Mouse (Mus musculus) kidney, postnatal 0 days (tissue): ENCODE results near the gene Tjap1. TPM values are rescaled to one million over a fixed set of nuclear protein-coding genes. Genes with fewer than 3 reads are reported as not detected.

Source experiments
- ATAC-seq: fragments of 200-750 bp; cut with Nextera tagmentation; replicated peaks from 2 replicates; pipeline ENCODE4 v1.8.0; 2017; ENCODE audit warnings: low read depth, moderate number of reproducible peaks, moderate TSS enrichment, moderate library complexity; ENCODE audit not compliant: low FRiP score
- DNase-seq: peaks from one replicate; pipeline ENCODE4 v3.0.0-alpha.2; 2016; ENCODE audit warnings: low spot score
- H3K27ac ChIP-seq: fragments of 300-500 bp; sonication (generic); 2 replicates; pipeline ENCODE4 v1.5.1; 2014; ENCODE audit warnings: mild to moderate bottlenecking
- H3K27me3 ChIP-seq: fragments of 300-500 bp; sonication (generic); 2 replicates; pipeline ENCODE4 v1.6.1; 2014; ENCODE audit warnings: low read length, mixed read lengths; ENCODE audit not compliant: insufficient read depth
- H3K36me3 ChIP-seq: fragments of 300-500 bp; sonication (generic); 2 replicates; pipeline ENCODE4 v1.6.1; 2014; ENCODE audit warnings: low read length, mixed read lengths; ENCODE audit not compliant: insufficient read depth
- H3K4me1 ChIP-seq: fragments of 300-500 bp; sonication (generic); replicated peaks from 2 replicates; pipeline ENCODE4 v1.6.1; 2014; ENCODE audit warnings: antibody characterized with exemption, low read length, mixed read lengths; ENCODE audit not compliant: insufficient read depth
- H3K4me2 ChIP-seq: fragments of 300-500 bp; sonication (generic); 2 replicates; pipeline ENCODE4 v1.6.1; 2014; ENCODE audit warnings: mild to moderate bottlenecking, low read length, moderate library complexity, mixed read lengths
- H3K4me3 ChIP-seq: fragments of 300-500 bp; sonication (generic); replicated peaks from 2 replicates; pipeline ENCODE4 v1.5.1; 2014; ENCODE audit warnings: low read depth, low read length
- H3K9ac ChIP-seq: fragments of 300-500 bp; sonication (generic); 2 replicates; pipeline ENCODE4 v1.6.1; 2014; ENCODE audit warnings: low read depth, low read length
- H3K9me3 ChIP-seq: fragments of 300-500 bp; sonication (generic); replicated peaks from 2 replicates; pipeline ENCODE4 v1.6.1; 2016; ENCODE audit warnings: low read length, inconsistent platforms, mixed read lengths
- CTCF ChIP-seq: IDR thresholded peaks from 2 replicates; pipeline ENCODE4 v1.5.1; 2016; ENCODE audit warnings: antibody characterized with exemption, low read depth, mild to moderate bottlenecking, moderate library complexity
- WGBS: fragments of 180-500 bp; shearing (Covaris S2); extraction: QIAGEN DNeasy Blood & Tissue Kit; methylation state at CpG from one replicate; pipeline ENCODE4 v1.1.7; 2014; 5-methylcytosine and 5-hydroxymethylcytosine counted together
- polyA plus RNA-seq: library from polyadenylated mRNA; unstranded; fragments of >200 nt; fragmentation: Nextera tagmentation; extraction: Ambion mirVana; gene quantifications from 2 replicates; pipeline ENCODE4 v1.2.1, GENCODE M21; 2015

The Tjap1 gene
- polyA plus RNA-seq, 1 experiment from 2014 or later, result 28.2 TPM

DNA sequence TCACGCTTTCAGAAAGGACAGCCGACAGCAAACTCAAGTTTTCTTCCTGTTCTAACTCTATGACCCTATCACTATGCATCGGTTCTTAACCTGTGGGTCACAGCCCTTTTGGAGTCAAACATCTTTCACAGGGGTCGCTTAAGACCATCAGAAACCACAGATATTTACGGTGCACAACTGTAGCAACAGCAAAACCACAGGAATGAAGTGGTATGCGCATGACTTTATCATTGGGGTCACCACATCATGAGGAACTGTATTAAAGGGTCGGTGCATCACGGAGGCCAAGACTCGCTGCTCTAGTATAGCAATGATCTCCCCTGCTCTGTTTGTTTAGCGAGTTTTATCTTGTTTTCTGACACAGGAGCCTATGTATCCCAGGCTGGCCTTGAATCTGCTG lies 33.0 kb upstream of the Tjap1 start:
- no peaks in the 10 kb centered on the region for H3K4me1 ChIP-seq
- no peak overlapping the region for H3K4me3 ChIP-seq
- no peak for DNase-seq
- no peaks in the 10 kb centered on the region for H3K9me3 ChIP-seq
- TF ChIP-seq CTCF, result no peak
- H3K9ac ChIP-seq, result no peak overlapping the region
- no peak for ATAC-seq
- WGBS, result 82% methylated on average over 10 of the region's 10 CpGs
- H3K4me2 ChIP-seq, result no peak overlapping the region
- no peaks in the 10 kb centered on the region for H3K27me3 ChIP-seq
- no peak overlapping the region for H3K27ac ChIP-seq
- H3K36me3 ChIP-seq, result no peaks in the 10 kb centered on the region

DNA sequence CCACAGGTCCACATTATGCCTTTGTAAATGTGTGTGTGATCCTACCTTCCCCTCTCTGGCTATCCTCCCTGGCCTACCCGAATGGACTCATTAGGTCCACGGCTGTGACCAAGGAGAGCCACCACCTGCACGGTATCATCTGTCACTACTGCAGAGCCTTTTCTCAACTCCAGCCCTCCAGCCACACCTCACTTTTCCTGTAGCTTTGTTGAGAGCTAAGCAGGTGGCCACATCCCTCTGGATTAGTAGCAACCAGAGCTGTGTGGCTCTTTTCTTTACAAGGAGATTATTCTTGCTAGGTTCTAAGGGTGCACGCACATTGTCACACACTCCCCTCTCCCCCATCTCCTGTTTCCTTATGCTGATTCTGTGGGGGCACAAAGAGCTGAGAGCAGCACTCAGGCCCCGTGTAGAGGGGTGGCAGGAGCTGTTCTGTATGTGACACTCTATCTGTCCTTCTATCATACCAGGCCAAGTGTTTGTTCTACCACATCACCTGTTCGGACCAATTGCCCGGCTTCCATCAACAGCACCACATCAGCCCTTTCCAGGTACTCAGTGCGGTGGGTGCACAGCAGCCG lies 30.4 kb upstream of the Tjap1 start:
- H3K36me3 ChIP-seq, result no peaks in the 10 kb centered on the region
- no peaks in the 10 kb centered on the region for H3K4me1 ChIP-seq
- no peak overlapping the region for H3K27ac ChIP-seq
- no peak overlapping the region for H3K4me2 ChIP-seq
- no peaks in the 10 kb centered on the region for H3K27me3 ChIP-seq
- H3K9me3 ChIP-seq, result no peaks in the 10 kb centered on the region
- WGBS, result 77% methylated on average over 9 of the region's 9 CpGs
- H3K4me3 ChIP-seq, result no peak overlapping the region
- TF ChIP-seq CTCF, result no peak
- no peak overlapping the region for H3K9ac ChIP-seq
- ATAC-seq (no peak), DNase-seq (no peak)

DNA sequence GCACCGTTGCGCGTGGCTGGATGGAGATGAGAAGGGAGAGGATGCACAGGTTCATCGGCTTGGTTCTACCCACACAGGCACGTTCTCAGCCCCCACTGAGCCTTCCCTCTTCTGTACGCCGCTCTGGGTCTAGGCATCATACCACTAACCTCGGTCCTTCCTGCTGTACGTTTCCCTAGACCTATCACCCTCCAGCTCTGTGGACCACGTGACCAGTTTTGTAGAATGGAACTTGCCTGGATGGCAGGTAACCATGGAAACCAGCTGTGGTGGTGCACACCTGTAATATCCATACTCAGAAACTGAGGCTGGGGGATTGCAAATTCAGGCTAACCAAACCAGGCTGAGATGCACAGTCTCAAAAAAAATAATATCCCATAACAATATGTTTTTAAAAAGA lies 27.7 kb upstream of the Tjap1 start:
- WGBS, result 79% methylated on average over 10 of the region's 10 CpGs
- no peak for TF ChIP-seq CTCF
- Histone ChIP-seq H3K4me3 (no peak overlapping the region), H3K9me3 (no peaks in the 10 kb centered on the region), H3K36me3 (no peaks in the 10 kb centered on the region), H3K27me3 (no peaks in the 10 kb centered on the region), H3K4me2 (no peak overlapping the region), H3K4me1 (no peaks in the 10 kb centered on the region), H3K9ac (no peak overlapping the region), H3K27ac (no peak overlapping the region)
- no peak for DNase-seq
- ATAC-seq, result no peak

DNA sequence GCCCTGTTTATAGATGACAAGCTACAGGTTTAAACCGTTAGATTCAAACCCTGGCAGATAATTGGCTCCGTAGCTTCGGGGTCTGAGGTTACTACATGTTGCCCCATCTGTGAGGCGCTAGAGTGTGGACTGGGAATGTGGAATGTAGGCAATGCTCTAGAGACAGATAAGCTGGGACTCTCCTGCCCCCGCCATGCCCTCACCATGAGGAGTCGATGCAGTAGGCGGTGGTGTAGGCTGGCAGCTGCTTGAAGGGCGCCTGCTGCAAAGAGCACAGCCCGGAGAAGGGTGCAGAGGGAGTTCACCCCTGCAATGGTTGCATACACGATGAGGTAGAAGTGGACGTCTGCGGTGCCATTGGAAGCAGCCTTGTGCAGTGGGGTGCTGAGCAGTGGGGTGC lies 27.0 kb upstream of the Tjap1 start:
- no peak overlapping the region for H3K4me3 ChIP-seq
- H3K4me2 ChIP-seq, result no peak overlapping the region
- no peaks in the 10 kb centered on the region for H3K36me3 ChIP-seq
- DNase-seq (no peak), ATAC-seq (no peak)
- no peaks in the 10 kb centered on the region for H3K4me1 ChIP-seq
- no peak overlapping the region for H3K27ac ChIP-seq
- H3K9ac ChIP-seq, result no peak overlapping the region
- H3K27me3 ChIP-seq, result no peaks in the 10 kb centered on the region
- no peak for TF ChIP-seq CTCF
- WGBS, result 79% methylated on average over 12 of the region's 12 CpGs
- no peaks in the 10 kb centered on the region for H3K9me3 ChIP-seq

DNA sequence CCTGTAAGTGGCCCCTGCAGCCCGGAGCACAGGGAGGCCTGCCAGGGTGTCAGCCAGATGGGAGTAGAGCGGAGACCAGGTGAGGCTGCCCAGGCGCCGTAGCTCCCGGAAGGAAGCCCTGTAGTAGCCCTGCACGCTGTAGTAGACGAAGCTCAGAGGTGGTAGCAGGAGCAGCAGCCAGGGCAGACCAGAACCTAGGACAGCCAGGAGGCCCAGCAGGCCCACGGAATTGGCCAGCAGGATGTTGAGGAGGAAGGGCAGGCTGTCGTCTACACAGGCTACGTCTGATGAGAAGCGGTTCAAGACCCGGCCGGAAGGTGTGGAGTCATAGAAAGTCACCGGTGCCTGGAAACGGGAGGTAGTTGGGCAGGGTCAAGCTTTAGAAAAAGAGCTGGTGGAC lies 24.1 kb upstream of the Tjap1 start:
- Histone ChIP-seq H3K9me3 (no peaks in the 10 kb centered on the region), H3K27me3 (no peaks in the 10 kb centered on the region), H3K4me2 (no peak overlapping the region), H3K36me3 (no peaks in the 10 kb centered on the region), H3K4me3 (no peak overlapping the region), H3K27ac (no peak overlapping the region), H3K9ac (no peak overlapping the region), H3K4me1 (no peaks in the 10 kb centered on the region)
- WGBS, result 89% methylated on average over 15 of the region's 15 CpGs
- DNase-seq (no peak), ATAC-seq (no peak)
- no peak for TF ChIP-seq CTCF

DNA sequence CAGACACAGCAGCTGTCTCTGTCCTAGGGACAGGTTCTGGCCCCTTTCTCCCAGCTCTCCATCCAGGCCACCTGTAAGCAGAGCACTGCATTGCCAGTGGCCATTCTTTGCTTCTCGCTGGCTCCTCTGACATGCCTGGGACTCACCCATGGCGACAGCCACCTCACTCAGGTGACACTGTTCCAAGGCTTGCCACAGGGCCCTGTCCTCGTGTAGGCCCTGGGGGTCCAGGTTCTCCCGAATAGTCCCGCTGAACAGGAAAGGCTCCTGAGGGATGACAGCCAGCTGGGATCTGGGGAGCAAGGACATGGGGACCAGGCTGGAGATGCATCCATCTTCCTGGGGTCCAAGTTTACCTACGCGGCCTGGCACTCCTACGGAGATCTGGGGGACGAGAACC lies 21.4 kb upstream of the Tjap1 start:
- Histone ChIP-seq H3K9me3 (no peaks in the 10 kb centered on the region), H3K4me3 (no peak overlapping the region), H3K4me2 (no peak overlapping the region), H3K27me3 (no peaks in the 10 kb centered on the region), H3K9ac (no peak overlapping the region), H3K4me1 (no peaks in the 10 kb centered on the region), H3K36me3 (no peaks in the 10 kb centered on the region), H3K27ac (no peak overlapping the region)
- ATAC-seq (no peak), DNase-seq (no peak)
- 87% methylated on average over 9 of the region's 9 CpGs for WGBS
- no peak for TF ChIP-seq CTCF

DNA sequence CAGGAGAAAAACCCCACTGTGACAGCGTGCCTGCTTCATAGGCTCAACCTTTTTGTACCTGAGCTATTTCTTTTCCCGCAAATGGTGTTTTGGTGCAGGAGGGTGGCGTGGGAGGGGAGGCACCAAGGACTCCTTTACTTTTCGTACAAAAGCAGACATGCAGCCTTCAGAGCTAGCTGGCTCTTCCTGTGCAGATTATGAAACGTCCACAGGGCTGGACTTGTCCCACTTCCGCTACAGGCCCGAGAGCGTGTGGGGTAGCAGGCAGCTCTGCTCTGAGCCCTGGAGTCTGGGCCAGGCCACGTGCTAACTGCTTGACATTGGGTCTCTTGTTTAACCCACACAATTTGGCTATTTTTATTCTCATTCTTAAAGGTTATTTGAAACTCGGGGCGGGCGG lies 19.1 kb upstream of the Tjap1 start:
- Histone ChIP-seq H3K4me1 (peaks cover 4% of the 10 kb centered on the region; the same call in 1 of the 2 replicates), H3K9ac (no peak overlapping the region), H3K4me2 (no peak overlapping the region), H3K27me3 (peaks cover 12% of the 10 kb centered on the region; the same call in 1 of the 2 replicates), H3K27ac (no peak overlapping the region), H3K4me3 (no peak overlapping the region), H3K36me3 (no peaks in the 10 kb centered on the region), H3K9me3 (no peaks in the 10 kb centered on the region)
- no peak for ATAC-seq
- TF ChIP-seq CTCF, result no peak
- no peak for DNase-seq
- WGBS, result 64% methylated on average over 12 of the region's 12 CpGs
